Mouse (Mus musculus) small intestine, adult 2 months (tissue): ENCODE results near the gene Ncapd3.

Source experiments
- CTCF ChIP-seq: fragments of 200-500 bp; IDR thresholded peaks from 2 replicates; pipeline ENCODE4 v1.5.1; 2012; ENCODE audit warnings: low read depth, mild to moderate bottlenecking, control low read depth, inconsistent platforms, low read length, moderate library complexity, mixed read lengths; ENCODE audit not compliant: insufficient replicate concordance, insufficient read length; ENCODE audit errors: extremely low read depth
- POLR2A ChIP-seq: fragments of 200-500 bp; IDR thresholded peaks from 2 replicates; pipeline ENCODE4 v1.6.1; 2012; ENCODE audit warnings: low read depth, mild to moderate bottlenecking, control low read depth, inconsistent platforms, low read length, moderate library complexity

DNA sequence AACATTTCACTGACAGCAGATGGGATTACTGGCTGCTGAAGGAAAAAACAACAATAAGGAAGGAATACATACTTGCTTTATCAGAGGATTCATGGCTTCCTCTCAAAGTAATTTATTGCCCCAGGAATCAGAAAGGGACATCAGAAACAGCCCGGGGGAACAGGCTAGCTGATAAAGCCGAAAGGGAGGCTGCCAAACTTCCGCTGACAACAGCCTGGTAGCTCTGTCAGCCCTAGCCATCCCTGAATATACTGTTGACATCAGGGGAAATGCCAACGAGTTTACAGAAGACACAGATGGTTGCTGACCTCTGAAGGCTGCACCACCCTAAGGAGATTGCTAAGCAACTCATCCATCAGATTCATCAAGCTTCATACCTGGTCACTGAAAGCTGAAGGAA is 98.7 kb downstream of the Ncapd3 start:
- TF ChIP-seq POLR2A (no peak), CTCF (no peak)
